Mouse (Mus musculus) lung, embryonic 14.5 days (tissue): ENCODE measurements around the gene Tspan5. TPM values are rescaled to one million over a fixed set of nuclear protein-coding genes. Genes with fewer than 3 reads are reported as not detected.

Experiments
- ATAC-seq: fragments of 200-750 bp; cut with Nextera tagmentation; 2 replicates; pipeline ENCODE4 v1.8.0; 2017; ENCODE audit warnings: mild to moderate bottlenecking, moderate TSS enrichment, moderate library complexity; ENCODE audit not compliant: insufficient read depth
- DNase-seq: peaks from one replicate; pipeline ENCODE4 v3.0.0-alpha.2; 2015
- H3K27ac ChIP-seq: fragments of 300-500 bp; sonication (generic); 2 replicates; pipeline ENCODE4 v1.5.1; 2014; ENCODE audit warnings: low read depth, mild to moderate bottlenecking, moderate library complexity
- H3K27me3 ChIP-seq: fragments of 300-500 bp; sonication (generic); 2 replicates; pipeline ENCODE4 v1.6.1; 2014; ENCODE audit warnings: low read length, control low read depth; ENCODE audit not compliant: insufficient read depth
- H3K36me3 ChIP-seq: fragments of 300-500 bp; sonication (generic); 2 replicates; pipeline ENCODE4 v1.6.1; 2014; ENCODE audit warnings: control low read depth; ENCODE audit not compliant: insufficient read depth
- H3K4me1 ChIP-seq: fragments of 300-500 bp; sonication (generic); 2 replicates; pipeline ENCODE4 v1.6.1; 2014; ENCODE audit warnings: antibody characterized with exemption, control low read depth; ENCODE audit not compliant: insufficient read depth
- H3K4me2 ChIP-seq: fragments of 300-500 bp; sonication (generic); 2 replicates; pipeline ENCODE4 v1.6.1; 2014; ENCODE audit warnings: mild to moderate bottlenecking
- H3K4me3 ChIP-seq: fragments of 300-500 bp; sonication (generic); 2 replicates; pipeline ENCODE4 v1.5.1; 2014; ENCODE audit warnings: low read depth, low read length
- H3K9ac ChIP-seq: fragments of 300-500 bp; sonication (generic); 2 replicates; pipeline ENCODE4 v1.6.1; 2014
- H3K9me3 ChIP-seq: fragments of 300-500 bp; sonication (generic); 2 replicates; pipeline ENCODE4 v1.6.1; 2016; ENCODE audit warnings: low read depth, low read length, control low read depth
- CTCF ChIP-seq: IDR thresholded peaks from 2 replicates; pipeline ENCODE4 v1.5.1; 2016; ENCODE audit warnings: antibody characterized with exemption, low read depth
- WGBS: fragments of 180-500 bp; shearing (Covaris S2); extraction: QIAGEN DNeasy Blood & Tissue Kit; methylation state at CpG from one replicate; pipeline ENCODE4 v1.1.7; 2014; 5-methylcytosine and 5-hydroxymethylcytosine counted together
- polyA plus RNA-seq: library from polyadenylated mRNA; unstranded; fragments of >200 nt; fragmentation: Nextera tagmentation; extraction: Ambion mirVana; gene quantifications from 2 replicates; pipeline ENCODE4 v1.2.1, GENCODE M21; 2014

Gene Tspan5
- polyA plus RNA-seq: 28.3 and 30.6 TPM in 2 replicates

DNA sequence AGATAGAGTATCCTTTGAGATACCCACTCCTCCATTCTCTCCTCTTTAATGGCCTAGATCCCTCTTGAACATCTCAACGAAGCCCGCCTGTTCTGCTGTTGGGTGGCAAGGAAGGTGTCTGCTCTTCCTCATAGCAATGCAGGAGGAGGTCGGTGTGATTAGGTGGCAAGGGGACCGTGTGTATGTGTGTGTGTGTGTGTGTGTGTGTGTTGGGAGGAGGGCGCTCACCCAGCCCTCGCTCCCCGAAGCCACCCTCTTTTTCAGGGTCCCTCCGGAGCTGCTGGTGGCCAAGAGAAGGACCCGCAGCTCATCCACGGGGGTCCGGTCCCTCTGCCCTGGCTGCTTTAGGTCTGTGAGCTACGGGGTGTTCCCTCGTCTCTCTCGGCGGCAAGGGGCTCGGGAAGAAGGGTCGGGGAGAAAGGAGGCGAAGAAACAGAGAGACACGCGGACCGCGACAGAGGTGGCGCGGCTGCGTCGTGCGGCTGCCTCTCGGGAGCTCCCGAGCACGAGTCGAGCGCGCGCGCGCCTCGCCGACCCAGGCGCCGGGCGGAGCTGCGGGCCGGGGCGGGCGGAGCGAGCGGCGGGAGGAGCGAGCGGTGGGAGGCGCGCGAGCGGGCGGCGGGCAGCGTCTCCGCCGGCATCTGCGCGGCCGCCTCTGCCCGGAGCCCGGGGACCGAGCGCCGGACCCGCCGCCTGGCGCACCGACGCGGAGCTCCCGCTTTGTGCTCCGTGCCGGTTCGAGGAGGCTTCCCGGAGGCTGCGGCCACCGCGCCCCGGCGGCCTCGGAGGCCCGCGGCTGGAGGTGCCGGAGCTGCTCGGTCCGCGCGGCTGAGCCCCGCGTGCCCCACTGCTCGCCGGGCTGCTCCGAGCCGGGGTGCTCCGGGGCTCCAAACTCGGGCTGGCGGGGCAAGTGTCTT, at the start of gene Tspan5:
Tspan5 (plus strand) TSS at position 547 of the 917 bp plus-strand sequence.
- TF ChIP-seq CTCF: no peak
- WGBS: under 1% methylated on average over 77 of the region's 100 CpGs

DNA sequence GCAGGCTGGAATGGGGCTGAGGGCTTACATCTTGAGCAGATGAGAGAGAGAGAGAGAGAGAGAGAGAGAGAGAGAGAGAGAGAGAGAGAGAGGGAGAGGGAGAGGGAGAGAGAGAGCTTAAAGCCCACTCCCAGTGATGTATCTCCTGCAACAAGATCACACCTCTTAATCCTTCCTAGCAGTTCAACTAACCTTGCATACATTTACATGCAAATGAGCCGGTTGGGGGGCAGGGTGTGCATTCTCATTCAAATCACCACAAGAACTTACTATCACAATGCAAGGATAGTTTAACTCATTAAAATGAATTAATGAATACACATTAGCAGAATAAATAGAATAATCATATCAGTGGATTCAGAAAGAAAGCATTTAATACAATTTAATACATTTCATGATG, 49.7 kb upstream of the Tspan5 start:
- TF ChIP-seq CTCF: no peak
- ATAC-seq (no peak), DNase-seq (no peak)
- Histone ChIP-seq H3K9ac (no peak overlapping the region), H3K9me3 (no peaks in the 10 kb centered on the region), H3K4me3 (no peak overlapping the region), H3K4me2 (no peak overlapping the region), H3K27ac (no peak overlapping the region), H3K27me3 (no peaks in the 10 kb centered on the region), H3K36me3 (no peaks in the 10 kb centered on the region), H3K4me1 (no peaks in the 10 kb centered on the region)
- 40% methylated on average over 1 of the region's 1 CpGs for WGBS

More for the DNA sequence above, at the start of gene Tspan5:
- H3K36me3 ChIP-seq: no peaks in the 10 kb centered on the region
- H3K27me3 ChIP-seq: peaks cover 8% of the 10 kb centered on the region
- DNase-seq (peak; percentile 91), ATAC-seq (peak; percentile 82)
- peak within 1 kb of the TSS; percentile 71 for H3K9ac ChIP-seq
- peak within 1 kb of the TSS; percentile 72 for H3K4me3 ChIP-seq
- no peaks in the 10 kb centered on the region for H3K9me3 ChIP-seq
- peak within 1 kb of the TSS; percentile 88 for H3K4me2 ChIP-seq
- peak within 1 kb of the TSS; percentile 70 for H3K27ac ChIP-seq
- H3K4me1 ChIP-seq: peaks cover 8% of the 10 kb centered on the region

DNA sequence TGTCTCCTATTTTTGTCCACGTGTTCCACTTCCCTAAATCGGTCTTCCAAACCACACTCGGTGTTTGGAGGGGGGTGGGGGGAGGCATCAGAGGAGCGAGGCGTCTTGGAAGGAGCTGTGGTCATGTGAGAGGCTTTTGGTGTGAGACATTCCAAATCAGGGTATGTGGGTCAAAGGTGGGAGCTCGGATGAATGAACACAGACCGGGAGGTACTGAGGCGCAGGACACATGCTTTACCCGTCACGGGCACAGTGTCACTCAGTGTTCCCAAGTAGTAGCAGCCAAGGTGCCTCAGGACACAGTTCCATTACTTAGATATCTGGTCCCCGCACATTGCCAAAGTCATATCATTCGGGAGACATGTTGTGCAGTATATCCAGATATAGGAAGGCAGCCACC, 38.6 kb upstream of the Tspan5 start:
- Histone ChIP-seq H3K27ac (no peak overlapping the region), H3K4me2 (no peak overlapping the region), H3K9ac (no peak overlapping the region), H3K9me3 (no peaks in the 10 kb centered on the region), H3K4me1 (no peaks in the 10 kb centered on the region), H3K27me3 (no peaks in the 10 kb centered on the region), H3K36me3 (no peaks in the 10 kb centered on the region), H3K4me3 (no peak overlapping the region)
- no peak for ATAC-seq
- DNase-seq: no peak
- no peak for TF ChIP-seq CTCF
- 61% methylated on average over 12 of the region's 12 CpGs for WGBS

DNA sequence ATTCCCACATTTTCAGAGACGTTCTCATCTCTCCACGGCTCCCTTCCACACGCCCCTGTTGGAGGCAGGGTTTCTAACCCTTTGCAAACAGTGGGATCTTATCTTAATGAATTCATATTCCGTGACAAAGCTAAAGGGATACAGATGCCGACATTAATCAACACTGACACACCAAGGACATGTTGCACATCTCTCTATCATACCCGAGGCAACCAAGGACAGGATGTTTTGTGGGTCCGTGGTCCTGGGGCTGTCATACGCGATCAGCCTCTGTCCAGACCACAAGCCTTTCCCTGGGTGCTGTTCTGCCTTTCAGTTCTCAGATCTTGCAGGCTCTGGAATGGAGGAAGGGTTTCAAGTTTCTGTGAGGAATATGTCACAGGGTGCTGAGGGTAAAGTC, 37.5 kb upstream of the Tspan5 start:
- no peaks in the 10 kb centered on the region for H3K36me3 ChIP-seq
- no peak overlapping the region for H3K9ac ChIP-seq
- H3K4me1 ChIP-seq: no peaks in the 10 kb centered on the region
- H3K4me3 ChIP-seq: no peak overlapping the region
- H3K27me3 ChIP-seq: no peaks in the 10 kb centered on the region
- ATAC-seq (no peak), DNase-seq (no peak)
- no peaks in the 10 kb centered on the region for H3K9me3 ChIP-seq
- no peak for TF ChIP-seq CTCF
- H3K27ac ChIP-seq: no peak overlapping the region
- H3K4me2 ChIP-seq: no peak overlapping the region
- 64% methylated on average over 9 of the region's 9 CpGs for WGBS

DNA sequence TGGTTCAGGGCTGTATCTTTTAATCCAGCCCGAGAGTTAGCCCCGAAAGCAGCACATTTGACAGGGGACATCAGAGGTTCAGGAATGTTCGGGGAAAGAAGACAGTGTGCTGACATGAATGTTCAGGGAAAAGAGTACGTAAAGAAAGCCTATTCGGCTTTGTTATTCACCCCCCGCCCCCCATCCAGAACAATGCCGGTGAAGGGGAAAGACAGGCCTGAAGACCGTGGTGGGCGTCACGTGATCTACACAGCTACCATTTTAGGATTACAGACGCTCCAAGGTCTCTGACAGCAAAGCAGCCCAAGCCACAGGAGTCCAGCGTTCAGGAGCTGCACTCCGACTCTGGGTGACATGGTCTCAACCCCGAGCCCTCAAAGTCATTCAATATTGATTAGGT, 36.1 kb upstream of the Tspan5 start:
- no peak for ATAC-seq

DNA sequence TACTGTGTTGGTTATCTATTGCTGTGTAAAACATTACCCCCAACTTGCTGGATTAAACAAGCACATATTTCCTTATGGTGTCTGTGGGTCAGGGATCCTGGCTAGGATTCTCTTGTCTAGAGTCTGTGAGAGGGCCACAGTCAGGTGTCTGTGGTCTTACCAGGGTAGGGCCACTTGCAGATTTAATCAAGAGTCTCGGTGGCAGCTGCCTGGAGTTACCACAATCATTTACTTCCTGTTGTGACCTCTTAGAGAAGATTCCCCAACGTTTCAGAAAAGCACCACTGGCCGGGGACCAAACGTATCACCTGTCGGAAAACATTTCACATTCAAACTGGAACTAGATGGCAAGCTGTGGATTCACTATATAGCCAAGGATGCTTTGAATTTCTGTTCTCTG, 32.8 kb upstream of the Tspan5 start:
- Histone ChIP-seq H3K27me3 (no peaks in the 10 kb centered on the region), H3K4me2 (no peak overlapping the region), H3K4me3 (no peak overlapping the region), H3K27ac (no peak overlapping the region), H3K4me1 (no peaks in the 10 kb centered on the region), H3K9me3 (no peaks in the 10 kb centered on the region), H3K9ac (no peak overlapping the region), H3K36me3 (no peaks in the 10 kb centered on the region)
- DNase-seq: no peak
- TF ChIP-seq CTCF: no peak
- 66% methylated on average over 5 of the region's 5 CpGs for WGBS
- no peak for ATAC-seq

More for the DNA sequence above, 36.1 kb upstream of the Tspan5 start:
- DNase-seq: no peak
- Histone ChIP-seq H3K4me3 (no peak overlapping the region), H3K27me3 (no peaks in the 10 kb centered on the region), H3K36me3 (no peaks in the 10 kb centered on the region), H3K27ac (no peak overlapping the region), H3K9ac (no peak overlapping the region), H3K9me3 (no peaks in the 10 kb centered on the region), H3K4me1 (no peaks in the 10 kb centered on the region), H3K4me2 (no peak overlapping the region)
- no peak for TF ChIP-seq CTCF
- 67% methylated on average over 14 of the region's 14 CpGs for WGBS

DNA sequence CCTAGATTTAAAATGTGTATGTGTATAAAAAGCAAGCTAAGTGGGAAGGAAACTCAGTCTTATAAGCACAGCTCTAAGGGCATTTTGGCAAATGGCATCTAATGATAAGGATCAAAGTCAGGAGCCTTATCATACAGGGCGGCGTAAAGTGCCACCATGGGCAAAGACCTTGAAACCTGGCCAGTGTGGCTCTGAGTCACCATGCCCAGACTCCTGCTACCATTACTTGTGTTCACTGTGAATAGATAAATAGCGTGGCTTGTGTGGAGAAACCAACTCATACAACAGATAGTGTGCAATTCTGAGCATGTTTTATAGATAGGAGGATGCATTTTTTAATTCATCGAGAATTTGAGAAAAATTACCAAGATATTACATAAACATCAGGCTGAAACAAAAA, 30.0 kb upstream of the Tspan5 start:
- 85% methylated on average over 4 of the region's 4 CpGs for WGBS
- ATAC-seq (no peak), DNase-seq (no peak)
- Histone ChIP-seq H3K27me3 (no peaks in the 10 kb centered on the region), H3K9ac (no peak overlapping the region), H3K4me2 (no peak overlapping the region), H3K4me1 (no peaks in the 10 kb centered on the region), H3K9me3 (no peaks in the 10 kb centered on the region), H3K4me3 (no peak overlapping the region), H3K36me3 (no peaks in the 10 kb centered on the region), H3K27ac (no peak overlapping the region)
- TF ChIP-seq CTCF: no peak
